Mouse (Mus musculus) ES-E14 (cell line): ENCODE measurements at regions not wholly inside any gene's neighbourhood (a gene's known extent, or its start where the extent isn't known, plus 50 kb on each side); places are given as distances from the start of the nearest gene placed in this dataset.

ENCODE experiments used
- DNase-seq: peaks from one replicate; pipeline ENCODE4 v3.0.0-alpha.2; 2013; ENCODE audit warnings: low read depth, low spot score
- H3K27ac ChIP-seq: 2 replicates; pipeline ENCODE4 v1.5.1; 2012; ENCODE audit warnings: low read depth, mild to moderate bottlenecking, low read length, moderate library complexity, mixed read lengths; ENCODE audit not compliant: poor library complexity, insufficient read depth, severe bottlenecking
- H3K36me3 ChIP-seq: 2 replicates; pipeline ENCODE4 v1.6.1; 2012; ENCODE audit warnings: mild to moderate bottlenecking, low read length, moderate library complexity, mixed read lengths; ENCODE audit not compliant: control insufficient read depth, poor library complexity, insufficient read depth, severe bottlenecking
- H3K4me1 ChIP-seq, 2 experiments: fragments of 150-350 bp in 1 of 2; sonication (generic) in 1 of 2; 2 replicates each; pipeline ENCODE4 v1.6.1; 2012; ENCODE audit warnings: low read length in 2 of 2, mild to moderate bottlenecking in 1 of 2, mixed read lengths in 1 of 2; ENCODE audit not compliant: control insufficient read depth in 2 of 2, insufficient read depth in 2 of 2, poor library complexity in 1 of 2
- H3K4me3 ChIP-seq, 2 experiments: fragments of 150-350 bp in 1 of 2; sonication (generic) in 1 of 2; 2 replicates each; pipeline ENCODE4 v1.5.1; 2012; ENCODE audit warnings: low read length in 2 of 2, low read depth in 1 of 2, mild to moderate bottlenecking in 1 of 2, mixed read lengths in 1 of 2; ENCODE audit not compliant: insufficient read depth in 1 of 2, poor library complexity in 1 of 2, severe bottlenecking in 1 of 2
- H3K9ac ChIP-seq: 2 replicates; pipeline ENCODE4 v1.6.1; 2012; ENCODE audit warnings: low read depth, mild to moderate bottlenecking, low read length, mixed read lengths; ENCODE audit not compliant: poor library complexity, insufficient read depth, severe bottlenecking
- H3K9me3 ChIP-seq: fragments of 150-350 bp; sonication (generic); 2 replicates; pipeline ENCODE4 v1.6.1; 2012; ENCODE audit warnings: low read depth, mild to moderate bottlenecking, low read length; ENCODE audit not compliant: control insufficient read depth, insufficient read depth
- CHD2 ChIP-seq: IDR thresholded peaks from 2 replicates; pipeline ENCODE4 v1.6.1; 2014; ENCODE audit warnings: mild to moderate bottlenecking, low read depth, low read length, inconsistent platforms
- HCFC1 ChIP-seq: IDR thresholded peaks from 2 replicates; pipeline ENCODE4 v1.6.1; 2012; ENCODE audit warnings: low read length, inconsistent platforms, borderline replicate concordance; ENCODE audit not compliant: insufficient read depth
- MAFK ChIP-seq: IDR thresholded peaks from 2 replicates; pipeline ENCODE4 v1.6.1; 2014; ENCODE audit warnings: mild to moderate bottlenecking, low read depth, low read length, inconsistent platforms; ENCODE audit not compliant: insufficient read depth
- ZC3H11A ChIP-seq: IDR thresholded peaks from 2 replicates; pipeline ENCODE4 v1.6.1; 2012; ENCODE audit warnings: low read depth, mild to moderate bottlenecking, inconsistent platforms, low read length, borderline replicate concordance
- ZNF384 ChIP-seq: IDR thresholded peaks from 2 replicates; pipeline ENCODE4 v1.6.1; 2012; ENCODE audit warnings: low read depth, low read length, inconsistent platforms
- in situ Hi-C, 2 experiments: fragments of 600-800 bp; cut with MboI; formaldehyde crosslinking; loops; one replicate each; pipeline ENCODE4 v1.15.1; 2025; ENCODE audit warnings: low sequenced_read_pairs in 2 of 2, inconsistent platforms in 1 of 2; ENCODE audit not compliant: unreplicated experiment in 2 of 2

- Histone ChIP-seq H3K9me3 (no peaks in the 10 kb centered on the region), H3K4me3 (no peak overlapping the region), H3K4me1 (peaks cover 0 to 9% of the 10 kb centered on the region in 2 experiments; a peak in 3 of 4 replicates), H3K36me3 (no peaks in the 10 kb centered on the region), H3K9ac (no peak overlapping the region), H3K27ac (no peak overlapping the region)
- DNase-seq: no peak
- no peak for TF ChIP-seq ZC3H11A
- TF ChIP-seq HCFC1: no peak
- no peak for TF ChIP-seq MAFK
- no peak for TF ChIP-seq ZNF384
- TF ChIP-seq CHD2: no peak
- in situ Hi-C loops: no loop called here
These were observed 77.5 kb upstream of the Intu start for GRCm38 (mm10) chr3:40453552-40453951.

- no peak overlapping the region for H3K9ac ChIP-seq
- TF ChIP-seq ZNF384 (no peak), HCFC1 (no peak), MAFK (no peak), CHD2 (no peak), ZC3H11A (no peak)
- no peaks in the 10 kb centered on the region for H3K9me3 ChIP-seq
- in situ Hi-C loops: no loop called here
- no peak overlapping the region; a peak in 1 of 4 replicates for H3K4me3 ChIP-seq
- H3K4me1 ChIP-seq: peaks cover 0 to 9% of the 10 kb centered on the region in 2 experiments; a peak in 3 of 4 replicates
- H3K27ac ChIP-seq: peak overlapping the region; percentile 83; the same call in 1 of the 2 replicates
- DNase-seq: peak; percentile 50
- no peaks in the 10 kb centered on the region for H3K36me3 ChIP-seq
These were observed 75.0 kb upstream of the Intu start for GRCm38 (mm10) chr3:40456070-40456469.

- Histone ChIP-seq H3K36me3 (no peaks in the 10 kb centered on the region), H3K27ac (no peak overlapping the region), H3K9me3 (no peaks in the 10 kb centered on the region), H3K9ac (no peak overlapping the region), H3K4me1 (peaks cover 0 to 9% of the 10 kb centered on the region in 2 experiments; a peak in 3 of 4 replicates), H3K4me3 (no peak overlapping the region)
- DNase-seq: no peak
- TF ChIP-seq CHD2 (no peak), MAFK (no peak), ZC3H11A (no peak), ZNF384 (no peak)
- in situ Hi-C loops: no loop called here
These were observed 72.6 kb upstream of the Intu start for GRCm38 (mm10) chr3:40458490-40458889.

- Histone ChIP-seq H3K4me3 (no peak overlapping the region), H3K9me3 (no peaks in the 10 kb centered on the region), H3K9ac (no peak overlapping the region), H3K27ac (no peak overlapping the region), H3K4me1 (no peaks in the 10 kb centered on the region), H3K36me3 (no peaks in the 10 kb centered on the region)
- no peak for TF ChIP-seq MAFK
- TF ChIP-seq ZNF384: no peak
- TF ChIP-seq CHD2: no peak
- no peak for TF ChIP-seq ZC3H11A
- no peak for TF ChIP-seq HCFC1
- DNase-seq: no peak
- in situ Hi-C loops: no loop called here
These were observed 67.6 kb upstream of the Intu start for GRCm38 (mm10) chr3:40463446-40463845.

DNA sequence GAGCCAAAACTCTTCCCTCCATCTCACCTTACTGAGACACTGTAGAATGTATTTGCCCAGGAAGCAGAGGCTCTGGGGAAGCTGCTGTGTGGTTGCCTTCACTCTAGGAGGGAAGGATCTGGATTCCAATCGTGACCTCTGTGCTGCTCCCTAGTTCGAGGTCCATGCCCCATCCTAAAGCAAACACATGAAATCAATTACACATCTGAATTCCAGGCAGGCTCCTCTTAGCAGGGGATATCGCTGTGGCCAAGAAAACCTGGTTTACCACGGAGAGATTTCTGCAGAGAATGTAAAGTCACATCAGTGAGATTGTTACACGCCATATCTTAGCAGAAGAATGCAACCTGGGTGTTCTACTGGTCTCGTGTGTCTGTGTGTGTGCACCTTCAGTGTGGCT lies 61.0 kb upstream of the Intu start:
- Histone ChIP-seq H3K4me1 (no peaks in the 10 kb centered on the region), H3K9ac (no peak overlapping the region), H3K36me3 (no peaks in the 10 kb centered on the region), H3K4me3 (no peak overlapping the region), H3K27ac (no peak overlapping the region), H3K9me3 (no peaks in the 10 kb centered on the region)
- TF ChIP-seq ZC3H11A (no peak), ZNF384 (no peak), HCFC1 (no peak), CHD2 (no peak), MAFK (no peak)
- no peak for DNase-seq
- in situ Hi-C loops: no loop called here
